Mouse (Mus musculus) bone marrow macrophage, adult 2 months (primary cell): Measurements from ENCODE around the gene Emp1.

Experiments used
- CTCF ChIP-seq: IDR thresholded peaks from 2 replicates; pipeline ENCODE4 v1.5.1; 2012; ENCODE audit warnings: low read depth, mild to moderate bottlenecking, low read length, moderate library complexity
- POLR2A ChIP-seq: IDR thresholded peaks from 2 replicates; pipeline ENCODE4 v1.6.1; 2012; ENCODE audit warnings: mild to moderate bottlenecking, low read depth, low read length, borderline replicate concordance

DNA sequence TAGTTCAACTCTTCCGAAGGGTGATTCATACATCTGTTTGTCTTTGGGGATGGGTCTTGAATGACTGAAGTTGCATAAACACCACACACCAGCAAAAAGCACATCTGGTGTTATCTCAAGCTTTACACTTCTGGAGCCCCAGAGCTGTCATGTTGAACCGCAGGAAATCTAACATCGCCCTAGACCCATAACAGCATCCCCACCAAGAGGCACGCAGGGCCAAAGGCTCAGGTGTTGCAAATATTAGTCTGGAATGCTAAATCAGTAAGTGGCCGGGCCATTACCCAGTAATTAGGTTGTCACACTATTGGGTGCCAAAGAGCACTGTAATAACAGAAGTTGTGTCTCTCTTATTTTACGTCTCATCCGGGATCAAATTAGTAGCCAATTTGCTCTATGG is 13.9 kb downstream of the Emp1 start:
- TF ChIP-seq POLR2A: no peak
- TF ChIP-seq CTCF: no peak
